Mouse (Mus musculus): ENCODE measurements around the gene A430005L14Rik. TPM values are rescaled to one million over a fixed set of nuclear protein-coding genes. Genes with fewer than 3 reads are reported as not detected.

The A430005L14Rik gene
- polyA plus RNA-seq, 1 experiment from 2014 or later: 20.7 TPM

DNA sequence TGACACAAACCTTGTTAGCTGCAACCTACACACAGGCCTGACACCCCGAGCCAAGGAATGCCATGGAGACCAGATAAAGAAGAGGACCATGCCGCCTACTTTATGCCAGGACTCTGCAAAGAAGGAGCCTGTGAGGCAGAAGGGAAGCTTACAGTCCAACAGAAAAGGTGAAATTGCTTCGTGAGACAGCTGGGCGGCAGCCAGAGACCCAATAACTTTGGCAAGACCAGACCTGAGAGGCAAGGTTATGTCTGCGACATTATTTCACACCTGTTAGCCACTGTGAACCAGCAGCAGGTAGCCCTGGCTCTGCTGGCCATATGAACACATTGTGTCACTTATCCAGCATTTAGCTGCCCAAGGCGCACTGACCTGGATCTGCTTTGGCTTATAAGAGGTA lies 11.3 kb upstream of the A430005L14Rik start:
- POLR2A ChIA-PET: no interaction called here
- CTCF ChIA-PET: no interaction called here
- DNase-seq (ENCODE audit: low read depth, low spot score) (no peak), ATAC-seq (no peak)
- no peak for TF ChIP-seq CTCF (IDR thresholded peaks at IDR 0.05)
- in situ Hi-C loops (cut with MboI; ENCODE audit: low pct_unique_long_range_greater_than_20kb): no loop called here
- H3K27me3 ChIP-seq: no peaks in the 10 kb centered on the region

- DNase-seq (ENCODE audit: low read depth, low spot score): no peak
- H3K27me3 ChIP-seq: no peaks in the 10 kb centered on the region
- ChIA-PET CTCF (no interaction called here), POLR2A (no interaction called here)
- TF ChIP-seq CTCF (IDR thresholded peaks at IDR 0.05): no peak
- ATAC-seq: no peak
- in situ Hi-C loops (cut with MboI; ENCODE audit: low pct_unique_long_range_greater_than_20kb): no loop called here
Measured at GRCm38 (mm10) chr4:153950372-153950771, 6.7 kb upstream of the A430005L14Rik start.

GRCm38 (mm10) chr4:153951150-153951549 lies 5.9 kb upstream of the A430005L14Rik start:
- DNase-seq (ENCODE audit: low read depth, low spot score): no peak
- TF ChIP-seq CTCF (IDR thresholded peaks at IDR 0.05): no peak
- ChIA-PET CTCF (no interaction called here), POLR2A (no interaction called here)
- in situ Hi-C loops (cut with MboI; ENCODE audit: low pct_unique_long_range_greater_than_20kb): no loop called here
- no peaks in the 10 kb centered on the region for H3K27me3 ChIP-seq
- no peak for ATAC-seq

DNA sequence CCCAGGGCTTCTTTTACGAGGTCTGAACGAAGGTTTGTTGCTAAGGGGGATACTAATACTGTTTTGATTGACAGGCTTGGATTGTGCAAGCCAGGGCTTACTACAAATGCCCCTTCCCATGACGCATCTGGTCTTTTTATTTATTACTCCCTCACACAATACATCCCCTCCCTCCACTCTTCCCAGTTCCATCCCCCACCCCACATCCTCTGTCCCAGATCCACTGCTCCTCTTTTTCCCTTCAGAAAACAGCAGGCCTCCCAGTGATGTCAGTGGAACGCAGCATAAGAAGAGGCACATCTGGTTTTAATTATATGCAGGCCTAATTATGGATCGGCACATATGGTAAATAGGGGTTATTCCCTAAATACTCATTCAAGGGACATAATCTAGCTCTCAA lies 5.3 kb upstream of the A430005L14Rik start:
- POLR2A ChIA-PET: no interaction called here
- in situ Hi-C loops (cut with MboI; ENCODE audit: low pct_unique_long_range_greater_than_20kb): no loop called here
- ATAC-seq (no peak), DNase-seq (ENCODE audit: low read depth, low spot score) (no peak)
- TF ChIP-seq CTCF (IDR thresholded peaks at IDR 0.05): no peak
- no peaks in the 10 kb centered on the region for H3K27me3 ChIP-seq
- CTCF ChIA-PET: no interaction called here

- ChIA-PET CTCF (no interaction called here), POLR2A (no interaction called here)
- ATAC-seq (no peak), DNase-seq (ENCODE audit: low read depth, low spot score) (no peak)
- no peaks in the 10 kb centered on the region for H3K27me3 ChIP-seq
- TF ChIP-seq CTCF (IDR thresholded peaks at IDR 0.05): no peak
- in situ Hi-C loops (cut with MboI; ENCODE audit: low pct_unique_long_range_greater_than_20kb): no loop called here
Measured at GRCm38 (mm10) chr4:153955651-153956050, 1.4 kb upstream of the A430005L14Rik start.

DNA sequence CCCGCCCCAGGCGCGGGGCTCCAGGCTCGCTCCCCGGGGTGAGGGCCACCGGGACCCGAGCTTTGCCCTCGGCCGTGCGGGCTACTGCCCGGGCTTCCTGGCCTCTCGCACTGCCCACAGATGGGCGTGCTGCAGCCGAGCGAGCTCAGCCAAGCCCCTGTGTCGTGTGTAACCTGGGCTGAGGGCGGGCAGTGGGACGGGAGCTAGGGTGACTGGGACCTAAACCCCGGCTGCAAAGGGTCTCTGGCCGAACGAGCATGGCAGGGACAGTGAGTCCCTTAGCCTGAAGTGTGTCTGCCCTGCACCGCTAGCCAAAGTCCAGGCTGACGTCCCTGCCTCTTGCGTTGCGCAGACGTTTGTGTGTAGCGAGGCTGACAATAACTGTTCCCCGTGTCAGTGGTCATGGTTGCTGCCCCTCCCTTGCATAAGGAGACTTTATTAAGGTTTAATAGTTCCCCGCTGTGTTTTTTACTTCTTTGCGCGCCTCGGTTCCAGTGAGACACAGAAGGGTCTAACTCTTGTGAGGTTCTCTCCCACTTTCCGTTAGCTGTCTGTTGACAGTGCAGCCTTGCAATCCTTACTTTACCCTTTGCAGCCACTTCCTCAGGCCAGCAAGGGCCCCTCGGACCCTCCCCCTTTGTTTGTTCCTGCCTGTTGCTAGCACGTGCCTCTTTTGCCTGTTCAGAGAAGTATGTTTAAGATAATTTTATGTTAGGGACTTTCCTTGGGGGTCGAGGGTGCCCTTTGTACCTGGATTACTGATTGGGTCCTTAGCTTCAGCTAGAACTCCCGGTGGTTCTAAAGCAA lies 610 bp downstream of the A430005L14Rik start:
- ChIA-PET CTCF (interaction anchor here (0.6 kb wide), 1 partner anchor 103 kb away, joined by 4 read pairs; no protein-coding TSS in a partner anchor), POLR2A (no interaction called here)
- in situ Hi-C loops (cut with MboI; ENCODE audit: low pct_unique_long_range_greater_than_20kb): no loop called here
- no peaks in the 10 kb centered on the region for H3K27me3 ChIP-seq
- no peak for DNase-seq (ENCODE audit: low read depth, low spot score)
- no peak for TF ChIP-seq CTCF (IDR thresholded peaks at IDR 0.05)
- peak; percentile 67 for ATAC-seq

- no peak for TF ChIP-seq CTCF (IDR thresholded peaks at IDR 0.05)
- DNase-seq (ENCODE audit: low read depth, low spot score) (no peak), ATAC-seq (no peak)
- in situ Hi-C loops (cut with MboI; ENCODE audit: low pct_unique_long_range_greater_than_20kb): no loop called here
- POLR2A ChIA-PET: no interaction called here
- no peaks in the 10 kb centered on the region for H3K27me3 ChIP-seq
- CTCF ChIA-PET: no interaction called here
Measured at GRCm38 (mm10) chr4:153962631-153963030, 5.6 kb downstream of the A430005L14Rik start.

DNA sequence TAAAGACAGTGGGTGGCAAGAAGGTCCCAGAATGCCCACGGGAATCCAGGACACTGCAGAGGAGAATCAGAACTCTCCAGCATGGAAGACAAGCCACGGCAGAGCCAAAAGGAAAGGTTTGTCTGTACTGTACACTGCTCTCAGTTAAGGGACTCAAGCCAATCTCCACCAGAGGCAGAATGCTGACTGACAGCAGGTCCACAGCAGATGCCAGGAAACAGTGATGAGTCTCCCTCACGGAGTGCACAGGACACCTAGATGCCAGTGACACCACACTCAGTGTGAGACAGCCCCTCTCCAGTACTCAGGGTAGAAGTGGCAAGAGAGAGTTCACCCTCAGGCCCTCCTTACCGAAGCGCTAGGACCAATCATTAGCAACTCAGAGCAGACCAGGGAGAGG lies 9.6 kb downstream of the A430005L14Rik start:
- in situ Hi-C loops (cut with MboI; ENCODE audit: low pct_unique_long_range_greater_than_20kb): no loop called here
- no peaks in the 10 kb centered on the region for H3K27me3 ChIP-seq
- no peak for ATAC-seq
- ChIA-PET POLR2A (no interaction called here), CTCF (no interaction called here)
- no peak for TF ChIP-seq CTCF (IDR thresholded peaks at IDR 0.05)
- no peak for DNase-seq (ENCODE audit: low read depth, low spot score)

DNA sequence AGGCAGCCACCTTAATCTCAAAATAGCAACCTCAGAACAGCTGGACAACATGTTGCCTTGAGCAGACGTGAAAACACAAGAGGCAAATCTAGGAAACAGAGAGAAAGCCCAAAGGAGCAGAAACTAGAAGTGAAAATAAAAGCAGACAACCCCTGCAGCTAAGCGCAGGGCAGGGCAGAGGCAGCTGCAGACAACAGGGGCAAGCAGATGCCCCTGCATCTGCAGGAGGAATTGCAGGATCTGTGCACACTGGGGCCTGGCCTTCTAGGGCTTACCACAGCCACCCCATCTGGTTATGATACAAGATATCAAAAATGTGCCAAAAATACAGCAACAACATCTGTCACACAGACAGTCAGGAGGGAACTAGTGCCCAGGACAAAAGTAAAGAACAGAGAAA lies 10.5 kb downstream of the A430005L14Rik start:
- ATAC-seq: no peak
- CTCF ChIA-PET: interaction anchor here (1.3 kb wide), 1 partner anchor 8 kb away, joined by 4 read pairs; no protein-coding TSS in a partner anchor

GRCm38 (mm10) chr4:153968063-153968462 lies 11.0 kb downstream of the A430005L14Rik start:
- ChIA-PET CTCF (interaction anchor here (1.3 kb wide), 1 partner anchor 8 kb away, joined by 4 read pairs; no protein-coding TSS in a partner anchor), POLR2A (no interaction called here)

More for the DNA sequence above, 10.5 kb downstream of the A430005L14Rik start:
- POLR2A ChIA-PET: no interaction called here
- no peaks in the 10 kb centered on the region for H3K27me3 ChIP-seq
- no peak for TF ChIP-seq CTCF (IDR thresholded peaks at IDR 0.05)
- in situ Hi-C loops (cut with MboI; ENCODE audit: low pct_unique_long_range_greater_than_20kb): no loop called here
- no peak for DNase-seq (ENCODE audit: low read depth, low spot score)

GRCm38 (mm10) chr4:153974431-153975291 lies 17.6 kb downstream of the A430005L14Rik start, which contains the start of the genes Dffb and Cep104:
Gene Dffb, minus strand, starts transcription at chr4:153975126.
Gene Cep104, plus strand, starts transcription at chr4:153975194.
- peak; percentile 93 for ATAC-seq

More at GRCm38 (mm10) chr4:153968063-153968462, 11.0 kb downstream of the A430005L14Rik start:
- in situ Hi-C loops (cut with MboI; ENCODE audit: low pct_unique_long_range_greater_than_20kb): no loop called here
- no peak for TF ChIP-seq CTCF (IDR thresholded peaks at IDR 0.05)
- no peak for DNase-seq (ENCODE audit: low read depth, low spot score)
- H3K27me3 ChIP-seq: no peaks in the 10 kb centered on the region
- no peak for ATAC-seq

More at GRCm38 (mm10) chr4:153974431-153975291, 17.6 kb downstream of the A430005L14Rik start, which contains the start of the genes Dffb and Cep104:
- POLR2A ChIA-PET: interaction anchor here (1.0 kb wide), 1 partner anchor 15 kb away, joined by 3 read pairs; no protein-coding TSS in a partner anchor
- no peak for TF ChIP-seq CTCF (IDR thresholded peaks at IDR 0.05)
- no peaks in the 10 kb centered on the region for H3K27me3 ChIP-seq
- in situ Hi-C loops (cut with MboI; ENCODE audit: low pct_unique_long_range_greater_than_20kb): no loop called here
- DNase-seq (ENCODE audit: low read depth, low spot score): no peak
- CTCF ChIA-PET: no interaction called here

All from Patski (cell line).